Mouse (Mus musculus) kidney, adult 2 months (tissue): Measurements from ENCODE around the gene Cplane1.

ENCODE experiments used
- CTCF ChIP-seq: fragments of 200-500 bp; conservative IDR thresholded peaks from 2 replicates; pipeline ENCODE4 v1.5.1; 2011; ENCODE audit warnings: low read depth, mild to moderate bottlenecking, control low read depth, low read length, moderate library complexity, mixed read lengths; ENCODE audit not compliant: insufficient read depth, insufficient read length
- POLR2A ChIP-seq: fragments of 200-500 bp; IDR thresholded peaks from one replicate; pipeline ENCODE4 v1.6.1; 2011; ENCODE audit warnings: low read depth, low read length, control low read depth

GRCm38 (mm10) chr15:8265946-8266345, 97.0 kb downstream of the Cplane1 start:
- TF ChIP-seq POLR2A (no peak), CTCF (no peak)
